14 mouse cellular contexts compared by ENCODE assay signal in genomic region chr7:139827687-139828086, GRCm38 (mm10). TPM values are rescaled to one million over a fixed set of nuclear protein-coding genes. Genes with fewer than 3 reads are reported as not detected.
DNase-seq lines count a peak whose midpoint lies in the region; ATAC-seq and TF ChIP-seq lines count a peak whose summit lies in the region.
"Had no signal": no experiment of that assay in that cellular context is flagged by ENCODE, and none has a peak within 500 bp of the region (broad histone marks: within the 10 kb centered on the region; RNA-seq: fewer than 3 reads in every experiment).

No protein-coding gene starts in this region.

- no peaks in the 10 kb centered on the region for H3K36me3 ChIP-seq in hindbrain, embryonic 11.5 days (ENCODE audit: control insufficient read depth, insufficient read depth, low read length)
- H3K36me3 ChIP-seq in hindbrain, embryonic 12.5 days: no peaks in the 10 kb centered on the region
- H3K36me3 ChIP-seq: embryonic facial prominence, embryonic 12.5 days; G1E; heart, embryonic 13.5 days had no signal

- H3K4me2 ChIP-seq in hindbrain, embryonic 11.5 days (replicated peaks; ENCODE audit: low read depth, low read length): no peak overlapping the region
- no peak overlapping the region for H3K4me2 ChIP-seq in hindbrain, embryonic 12.5 days (replicated peaks)
- H3K4me2 ChIP-seq: embryonic facial prominence, embryonic 12.5 days; heart, embryonic 13.5 days had no signal

- ATAC-seq in hindbrain, embryonic 11.5 days (ENCODE audit: low FRiP score): no peak
- ATAC-seq in hindbrain, embryonic 12.5 days (ENCODE audit: low FRiP score): no peak
- ATAC-seq: lung, postnatal 0 days had no signal

- no peak overlapping the region for H3K27ac ChIP-seq in hindbrain, embryonic 11.5 days (ENCODE audit: low read depth, low read length)
- no peak overlapping the region for H3K27ac ChIP-seq in hindbrain, embryonic 12.5 days
- no peak overlapping the region for H3K27ac ChIP-seq in left cerebral cortex, adult 2 months
- H3K27ac ChIP-seq: embryonic facial prominence, embryonic 12.5 days; heart, embryonic 13.5 days had no signal

- DNase-seq in hindbrain, embryonic 11.5 days (ENCODE audit: low spot score): peak; percentile 41
- DNase-seq in testis, postnatal 10 days (ENCODE audit: low spot score): peak; percentile 69
- DNase-seq in testis, postnatal 14 days (ENCODE audit: low spot score): no peak
- DNase-seq in embryo, embryonic 10 days (ENCODE audit: low spot score): peak; percentile 68
- DNase-seq in retina, postnatal 1 day: peak; percentile 46
- DNase-seq in heart, postnatal 36 days: no peak
- DNase-seq in left cerebral cortex, adult 2 months (ENCODE audit: extremely low spot score in 1 of 2, low spot score in 2 of 2): no peak
- DNase-seq: kidney, adult 9 months; right cerebral cortex, postnatal 25 days had no signal

- no peaks in the 10 kb centered on the region for H3K27me3 ChIP-seq in hindbrain, embryonic 11.5 days (ENCODE audit: control insufficient read depth, insufficient read depth, low read length)
- no peaks in the 10 kb centered on the region; the same call in 1 of the 2 replicates for H3K27me3 ChIP-seq in hindbrain, embryonic 12.5 days

- no peak for TF ChIP-seq CTCF in left cerebral cortex, adult 2 months (IDR thresholded peaks at IDR 0.05)

- H3K9me3 ChIP-seq in hindbrain, embryonic 11.5 days (ENCODE audit: control insufficient read depth, low read length): no peaks in the 10 kb centered on the region
- H3K9me3 ChIP-seq in hindbrain, embryonic 12.5 days (replicated peaks): no peaks in the 10 kb centered on the region
- H3K9me3 ChIP-seq: embryonic facial prominence, embryonic 12.5 days; heart, embryonic 13.5 days had no signal

- 8% methylated on average over 9 of the region's 9 CpGs for WGBS in hindbrain, embryonic 11.5 days
- 13% methylated on average over 9 of the region's 9 CpGs for WGBS in hindbrain, embryonic 12.5 days

- H3K9ac ChIP-seq in hindbrain, embryonic 11.5 days (ENCODE audit: low read depth, low read length): no peak overlapping the region
- H3K9ac ChIP-seq in hindbrain, embryonic 12.5 days: no peak overlapping the region
- H3K9ac ChIP-seq: embryonic facial prominence, embryonic 12.5 days; heart, embryonic 13.5 days had no signal

- intact Hi-C loops in heart, postnatal 36 days (cut with DNase I): no loop called here
- intact Hi-C loops in left cerebral cortex, adult 2 months (cut with DNase I): no loop called here

- H3K4me3 ChIP-seq in hindbrain, embryonic 11.5 days (ENCODE audit: low read depth, low read length): no peak overlapping the region
- H3K4me3 ChIP-seq in hindbrain, embryonic 12.5 days: no peak overlapping the region
- H3K4me3 ChIP-seq in left cerebral cortex, adult 2 months: no peak overlapping the region
- H3K4me3 ChIP-seq: embryonic facial prominence, embryonic 12.5 days; heart, embryonic 13.5 days had no signal

- H3K4me1 ChIP-seq in hindbrain, embryonic 11.5 days (replicated peaks; ENCODE audit: control insufficient read depth, insufficient read depth, low read length): peaks cover 4% of the 10 kb centered on the region; the same call in 1 of the 2 replicates
- peaks cover 12% of the 10 kb centered on the region for H3K4me1 ChIP-seq in hindbrain, embryonic 12.5 days
- H3K4me1 ChIP-seq: embryonic facial prominence, embryonic 12.5 days had no signal

RNA-seq across cellular contexts. Expression of gene Adgra1, which starts 6.3 kb away (rescaled TPM):
- polyA plus RNA-seq in hindbrain, embryonic 11.5 days (2014; fragmentation: Nextera tagmentation; extraction: Ambion mirVana): 14.4 and 16.4 TPM in 2 replicates
- 18.7 and 21.4 TPM in 2 replicates for polyA plus RNA-seq in hindbrain, embryonic 12.5 days (2016; fragmentation: Nextera tagmentation; extraction: Ambion mirVana)
- total RNA-seq in heart, postnatal 36 days (2021): not detected
- total RNA-seq in left cerebral cortex, adult 2 months (2021): 10 to 100 TPM; 59.2 to 61.7 TPM
- polyA plus RNA-seq: G1E had no signal

Comparison
In these comparisons a context has a peak if more than half of its experiments do, and no peak if none do; other contexts are left out.
1. DNase-seq: peak in hindbrain, embryonic 11.5 days (single experiment), testis, postnatal 10 days (single experiment), embryo, embryonic 10 days (single experiment) and retina, postnatal 1 day (single experiment); none in testis, postnatal 14 days (single experiment), heart, postnatal 36 days (0 of 2) and left cerebral cortex, adult 2 months (0 of 2).
2. RNA of gene Adgra1, which starts 6.3 kb away (total RNA-seq): 59.2 to 61.7 TPM in left cerebral cortex, adult 2 months; not detected in heart, postnatal 36 days; every median in the first group is over 10 times any median in the second.